Mouse (Mus musculus) limb, embryonic 15.5 days (tissue): ENCODE data around the gene Scamp5. TPM values are rescaled to one million over a fixed set of nuclear protein-coding genes. Genes with fewer than 3 reads are reported as not detected.

Source experiments
- ATAC-seq: fragments of 200-750 bp; cut with Nextera tagmentation; 2 replicates; pipeline ENCODE4 v1.8.0; 2017; ENCODE audit warnings: low read depth, moderate TSS enrichment; ENCODE audit not compliant: insufficient number of reproducible peaks, low FRiP score, low TSS enrichment
- H3K27ac ChIP-seq: fragments of 300-500 bp; sonication (generic); 2 replicates; pipeline ENCODE4 v1.5.1; 2015; ENCODE audit warnings: moderate library complexity, mild to moderate bottlenecking, inconsistent platforms
- H3K27me3 ChIP-seq: fragments of 300-500 bp; sonication (generic); 2 replicates; pipeline ENCODE4 v1.6.1; 2015; ENCODE audit warnings: inconsistent platforms
- H3K36me3 ChIP-seq: fragments of 300-500 bp; sonication (generic); 2 replicates; pipeline ENCODE4 v1.6.1; 2015; ENCODE audit warnings: inconsistent platforms
- H3K4me1 ChIP-seq: fragments of 300-500 bp; sonication (generic); 2 replicates; pipeline ENCODE4 v1.6.1; 2015; ENCODE audit warnings: inconsistent platforms
- H3K4me2 ChIP-seq: fragments of 300-500 bp; sonication (generic); 2 replicates; pipeline ENCODE4 v1.6.1; 2015; ENCODE audit warnings: mild to moderate bottlenecking, inconsistent platforms
- H3K4me3 ChIP-seq: fragments of 300-500 bp; sonication (generic); 2 replicates; pipeline ENCODE4 v1.5.1; 2015; ENCODE audit warnings: mild to moderate bottlenecking, inconsistent platforms
- H3K9ac ChIP-seq: fragments of 300-500 bp; sonication (generic); 2 replicates; pipeline ENCODE4 v1.6.1; 2015; ENCODE audit warnings: inconsistent platforms
- H3K9me3 ChIP-seq: fragments of 300-500 bp; sonication (generic); 2 replicates; pipeline ENCODE4 v1.6.1; 2016; ENCODE audit warnings: inconsistent platforms
- WGBS: fragments of 180-500 bp; shearing (Covaris S2); methylation state at CpG from one replicate; pipeline ENCODE4 v1.1.7; 2015; 5-methylcytosine and 5-hydroxymethylcytosine counted together
- polyA plus RNA-seq: library from polyadenylated mRNA; unstranded; fragments of >200 nt; fragmentation: Nextera tagmentation; extraction: Ambion mirVana; gene quantifications from 2 replicates; pipeline ENCODE4 v1.2.1, GENCODE M21; 2015

Scamp5 gene
- polyA plus RNA-seq, 1 experiment from 2014 or later = 14.2 TPM

DNA sequence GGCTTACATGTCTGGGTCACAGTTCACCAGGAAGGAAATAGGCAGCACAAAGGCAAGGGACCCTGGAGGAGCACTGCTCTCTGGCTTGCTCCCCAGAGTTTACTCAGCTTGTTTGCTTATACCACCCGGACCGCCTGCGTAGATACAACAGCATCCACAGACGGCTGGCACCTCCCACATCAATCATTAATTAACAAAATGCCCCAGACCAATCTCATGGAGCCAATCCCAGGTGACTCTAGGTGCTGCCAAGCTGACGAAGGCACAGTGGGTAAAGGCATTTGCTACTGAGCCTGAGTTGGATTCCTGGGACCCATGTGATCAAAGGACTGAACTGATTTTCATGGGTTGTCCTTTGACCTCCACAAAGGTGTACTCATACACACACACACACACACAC, 29.4 kb upstream of the Scamp5 start:
- Histone ChIP-seq H3K4me1 (peaks cover 6% of the 10 kb centered on the region), H3K4me2 (no peak overlapping the region), H3K4me3 (no peak overlapping the region), H3K27me3 (peaks cover 35% of the 10 kb centered on the region), H3K9ac (no peak overlapping the region), H3K36me3 (no peaks in the 10 kb centered on the region), H3K27ac (no peak overlapping the region), H3K9me3 (no peaks in the 10 kb centered on the region)
- WGBS = 70% methylated on average over 5 of the region's 5 CpGs
- no peak for ATAC-seq

DNA sequence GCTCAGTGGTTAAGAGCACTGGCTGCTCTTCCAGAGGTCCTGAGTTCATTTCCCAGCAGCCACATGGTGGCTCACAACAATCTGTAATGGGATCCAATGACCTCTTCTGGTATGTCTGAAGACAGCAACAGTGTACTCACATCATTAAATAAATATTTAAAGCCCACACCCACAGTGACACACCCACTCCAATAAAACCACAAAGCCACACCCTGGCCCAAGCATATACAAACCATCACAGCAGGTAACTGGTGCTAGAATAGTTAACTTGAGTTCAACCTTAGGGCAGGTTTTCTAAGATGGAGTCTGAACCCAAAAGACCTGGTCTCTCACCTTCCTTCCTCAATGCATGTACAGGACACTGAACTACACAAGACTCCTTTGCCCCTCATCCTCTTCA, 27.1 kb upstream of the Scamp5 start:
- H3K36me3 ChIP-seq = no peaks in the 10 kb centered on the region
- no peak for ATAC-seq
- no peaks in the 10 kb centered on the region for H3K4me1 ChIP-seq
- H3K4me2 ChIP-seq = no peak overlapping the region
- H3K9me3 ChIP-seq = no peaks in the 10 kb centered on the region
- peaks cover 13% of the 10 kb centered on the region for H3K27me3 ChIP-seq
- H3K4me3 ChIP-seq = no peak overlapping the region
- H3K9ac ChIP-seq = no peak overlapping the region
- no peak overlapping the region for H3K27ac ChIP-seq

DNA sequence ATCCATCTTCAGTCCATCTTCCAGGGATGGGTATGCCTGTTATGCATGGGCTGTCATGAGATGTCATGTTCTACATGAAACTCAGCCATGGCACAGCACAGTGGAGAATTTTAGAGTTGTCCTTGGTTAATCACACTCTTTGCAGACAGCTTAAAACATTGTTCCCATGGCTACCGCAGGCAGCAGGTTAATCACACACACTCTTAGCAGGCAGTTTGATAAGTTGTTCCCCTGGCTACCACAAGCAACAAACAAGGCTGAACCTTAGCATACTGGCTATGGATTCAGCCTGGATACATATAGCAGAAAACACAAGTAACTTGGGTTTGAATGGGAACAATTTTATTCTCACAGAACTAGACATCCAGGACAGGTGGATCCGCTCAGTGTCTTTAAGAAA, 25.7 kb upstream of the Scamp5 start:
- Histone ChIP-seq H3K27ac (no peak overlapping the region), H3K4me2 (no peak overlapping the region), H3K27me3 (0 out of 2 replicates have a peak, but pooled peaks cover under 1% of the 10 kb centered on the region), H3K9me3 (no peaks in the 10 kb centered on the region), H3K36me3 (no peaks in the 10 kb centered on the region), H3K9ac (no peak overlapping the region), H3K4me3 (no peak overlapping the region), H3K4me1 (no peaks in the 10 kb centered on the region)
- 88% methylated on average over 2 of the region's 2 CpGs for WGBS
- no peak for ATAC-seq

DNA sequence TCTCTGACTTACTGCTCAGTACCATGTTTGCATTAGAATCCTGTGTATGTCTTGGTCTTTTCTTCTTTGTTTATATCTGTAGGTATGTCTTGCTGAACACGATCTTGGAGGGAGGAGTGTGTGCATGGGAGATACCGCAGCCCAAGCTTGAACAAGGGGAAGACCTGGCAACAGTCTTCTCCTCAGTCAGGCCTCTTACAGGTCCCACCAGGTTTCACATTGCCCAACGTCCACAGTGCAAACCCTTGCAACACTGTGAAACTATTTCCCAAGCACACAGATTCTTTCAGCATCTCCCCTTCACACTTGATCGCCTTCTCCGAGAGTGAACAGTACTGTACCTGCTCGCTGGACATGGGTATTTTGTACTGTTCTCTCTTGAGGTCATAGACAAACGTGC, 19.9 kb upstream of the Scamp5 start:
- Histone ChIP-seq H3K27me3 (no peaks in the 10 kb centered on the region), H3K27ac (no peak overlapping the region), H3K4me3 (no peak overlapping the region), H3K4me1 (no peaks in the 10 kb centered on the region), H3K4me2 (no peak overlapping the region), H3K9me3 (no peaks in the 10 kb centered on the region), H3K36me3 (no peaks in the 10 kb centered on the region), H3K9ac (no peak overlapping the region)
- 73% methylated on average over 7 of the region's 7 CpGs for WGBS
- no peak for ATAC-seq

DNA sequence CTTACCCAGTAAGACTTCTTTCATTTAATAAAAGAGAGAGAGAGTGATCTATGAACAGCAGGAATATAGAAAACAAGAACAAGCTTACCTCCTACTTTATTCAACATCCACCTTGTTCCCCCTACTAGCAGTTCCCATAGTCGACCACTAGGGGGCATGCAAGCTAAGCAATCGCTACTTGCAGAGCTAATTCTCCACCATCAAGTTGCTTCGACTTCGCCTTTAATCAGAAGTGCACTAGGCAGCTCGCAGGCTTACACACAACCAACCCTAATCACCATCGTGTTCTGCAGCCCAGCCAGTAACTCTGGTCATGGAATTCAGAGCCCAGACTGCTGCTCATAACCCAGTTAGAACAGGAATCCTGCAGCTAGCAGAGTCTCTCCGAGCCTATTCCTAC, 17.9 kb upstream of the Scamp5 start:
- Histone ChIP-seq H3K4me3 (no peak overlapping the region), H3K27me3 (no peaks in the 10 kb centered on the region), H3K4me2 (no peak overlapping the region), H3K36me3 (no peaks in the 10 kb centered on the region), H3K27ac (no peak overlapping the region), H3K4me1 (no peaks in the 10 kb centered on the region), H3K9ac (no peak overlapping the region), H3K9me3 (no peaks in the 10 kb centered on the region)
- WGBS = 15% methylated on average over 7 of the region's 7 CpGs
- ATAC-seq = no peak

DNA sequence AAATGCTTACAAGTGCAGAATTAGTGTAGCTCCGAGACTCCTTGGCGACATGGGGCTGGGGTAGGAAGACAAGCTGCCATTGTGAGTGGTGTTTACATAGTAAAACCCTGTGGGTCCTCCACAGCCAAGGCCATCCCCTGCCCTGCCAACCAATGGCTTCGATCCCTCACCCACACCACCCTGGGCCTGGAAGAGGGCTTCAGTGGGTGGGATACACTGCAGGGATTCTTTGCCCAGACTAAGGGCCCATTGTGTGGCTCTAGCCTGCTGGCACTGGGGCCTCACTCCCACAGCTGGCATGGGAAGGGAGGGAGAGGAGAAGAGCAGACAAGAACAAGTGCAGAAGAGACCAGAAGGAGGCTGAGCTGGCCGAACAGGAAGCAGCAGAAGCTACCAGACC, 1.1 kb upstream of the Scamp5 start:
- H3K36me3 ChIP-seq = no peaks in the 10 kb centered on the region
- no peak overlapping the region for H3K4me3 ChIP-seq
- no peak overlapping the region for H3K9ac ChIP-seq
- H3K27ac ChIP-seq = no peak overlapping the region
- H3K4me1 ChIP-seq = peaks cover 16% of the 10 kb centered on the region
- no peaks in the 10 kb centered on the region for H3K9me3 ChIP-seq
- no peaks in the 10 kb centered on the region for H3K27me3 ChIP-seq
- ATAC-seq = no peak
- WGBS = 67% methylated on average over 4 of the region's 4 CpGs
- H3K4me2 ChIP-seq = no peak overlapping the region

DNA sequence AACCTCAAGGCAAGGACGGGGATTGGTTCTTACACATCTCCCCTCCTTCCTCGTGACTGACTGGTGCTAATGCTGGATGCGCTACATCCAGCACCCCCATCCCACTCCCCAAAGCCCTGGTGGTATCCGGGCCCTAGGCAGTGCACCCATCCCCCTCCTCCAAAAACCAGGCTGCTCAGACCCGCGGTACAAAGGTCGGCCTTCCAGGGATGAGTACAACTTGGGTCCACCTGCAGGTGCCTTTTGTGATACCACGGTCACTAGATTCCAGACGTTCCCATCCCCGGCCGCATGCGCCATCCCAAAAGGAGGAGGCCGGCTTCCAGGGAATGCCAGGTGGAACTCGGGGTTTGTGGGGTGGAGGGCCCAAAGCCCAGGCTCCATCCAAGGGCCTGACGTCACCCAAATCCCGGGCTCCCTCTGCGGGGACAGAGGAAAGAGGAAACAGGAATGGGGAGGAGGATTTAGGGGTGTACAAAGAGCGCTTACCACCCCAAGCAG, 539 bp downstream of the Scamp5 start:
- Histone ChIP-seq H3K4me2 (peak overlapping the region; percentile 93), H3K4me1 (peaks cover 16% of the 10 kb centered on the region), H3K36me3 (no peaks in the 10 kb centered on the region), H3K27ac (no peak overlapping the region), H3K9me3 (no peaks in the 10 kb centered on the region), H3K4me3 (peak overlapping the region; percentile 70), H3K9ac (peak overlapping the region; percentile 56), H3K27me3 (no peaks in the 10 kb centered on the region)
- 0 out of 2 replicates have a peak, but pooled peaks have one; percentile 15 for ATAC-seq
- 2% methylated on average over 18 of the region's 18 CpGs for WGBS

DNA sequence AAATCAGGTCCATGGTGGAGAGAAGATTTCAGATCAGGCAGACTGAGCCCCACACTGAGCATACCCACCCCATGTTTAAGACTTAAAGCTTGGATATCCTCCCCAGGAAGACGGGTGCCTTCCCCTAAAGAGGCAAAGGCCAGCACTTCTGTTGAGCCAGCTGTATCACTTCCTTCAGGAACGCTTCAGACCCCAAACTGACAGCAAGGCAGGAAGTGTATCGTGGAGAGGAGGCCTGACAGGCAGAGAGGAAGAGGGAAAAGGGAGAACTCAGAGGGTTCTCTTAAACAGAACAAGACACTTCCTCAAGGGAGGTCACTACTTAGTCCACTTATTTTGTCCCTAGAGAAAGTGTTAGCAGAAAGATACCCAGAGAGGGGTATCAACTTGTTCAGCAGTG, 1.8 kb downstream of the Scamp5 start:
- Histone ChIP-seq H3K9me3 (no peaks in the 10 kb centered on the region), H3K4me3 (no peak overlapping the region), H3K27ac (no peak overlapping the region), H3K36me3 (no peaks in the 10 kb centered on the region), H3K9ac (no peak overlapping the region), H3K4me2 (no peak overlapping the region), H3K4me1 (peaks cover 16% of the 10 kb centered on the region), H3K27me3 (no peaks in the 10 kb centered on the region)
- 70% methylated on average over 3 of the region's 3 CpGs for WGBS
- no peak for ATAC-seq

DNA sequence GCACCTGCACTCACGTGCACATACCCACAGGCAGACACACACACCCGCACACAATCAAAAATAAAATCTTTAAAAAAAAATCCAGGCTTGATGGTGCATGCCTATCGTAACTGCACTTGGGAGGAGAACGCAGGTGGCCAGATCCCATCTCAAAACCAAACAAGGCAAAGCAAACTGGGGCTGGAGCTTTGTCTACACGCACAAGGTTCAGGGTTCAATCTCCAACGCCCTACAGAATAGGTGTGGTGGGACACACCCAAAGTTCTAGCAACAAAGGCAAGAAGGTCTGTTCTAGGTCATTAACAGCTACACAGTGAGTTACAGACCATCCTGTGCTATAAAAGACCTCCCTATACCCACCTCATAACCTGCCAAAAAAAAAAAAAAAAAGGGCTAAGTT, 5.0 kb downstream of the Scamp5 start:
- peaks cover 11% of the 10 kb centered on the region for H3K4me1 ChIP-seq
- H3K9ac ChIP-seq = no peak overlapping the region
- H3K27ac ChIP-seq = no peak overlapping the region
- H3K4me2 ChIP-seq = no peak overlapping the region
- no peak for ATAC-seq
- no peaks in the 10 kb centered on the region for H3K9me3 ChIP-seq
- H3K36me3 ChIP-seq = no peaks in the 10 kb centered on the region
- H3K4me3 ChIP-seq = no peak overlapping the region
- 69% methylated on average over 6 of the region's 6 CpGs for WGBS
- H3K27me3 ChIP-seq = no peaks in the 10 kb centered on the region

DNA sequence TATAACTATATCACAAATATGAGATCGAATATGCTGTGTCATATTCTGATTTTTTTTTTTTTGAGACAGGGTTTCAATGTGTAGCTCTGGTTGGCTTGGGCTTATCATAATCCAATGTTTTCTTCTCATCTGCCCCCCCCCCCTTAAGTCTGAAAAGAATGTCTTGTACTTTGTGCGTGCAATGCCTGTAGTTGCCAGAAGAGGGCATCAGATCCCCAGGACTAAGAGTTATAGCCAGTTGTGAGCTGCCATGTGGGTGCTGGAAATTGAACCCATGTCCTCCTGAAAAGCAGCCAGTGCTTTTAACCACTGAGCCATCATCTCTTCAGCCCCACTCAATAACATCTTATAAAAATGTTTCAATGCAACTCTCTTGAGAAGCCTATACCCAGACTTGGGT, 8.2 kb downstream of the Scamp5 start:
- H3K27ac ChIP-seq = no peak overlapping the region
- no peak overlapping the region for H3K4me3 ChIP-seq
- no peak overlapping the region for H3K9ac ChIP-seq
- WGBS = 96% methylated on average over 2 of the region's 2 CpGs
- H3K36me3 ChIP-seq = no peaks in the 10 kb centered on the region
- no peaks in the 10 kb centered on the region for H3K27me3 ChIP-seq
- ATAC-seq = no peak
- no peaks in the 10 kb centered on the region for H3K9me3 ChIP-seq
- no peaks in the 10 kb centered on the region for H3K4me1 ChIP-seq
- no peak overlapping the region for H3K4me2 ChIP-seq

DNA sequence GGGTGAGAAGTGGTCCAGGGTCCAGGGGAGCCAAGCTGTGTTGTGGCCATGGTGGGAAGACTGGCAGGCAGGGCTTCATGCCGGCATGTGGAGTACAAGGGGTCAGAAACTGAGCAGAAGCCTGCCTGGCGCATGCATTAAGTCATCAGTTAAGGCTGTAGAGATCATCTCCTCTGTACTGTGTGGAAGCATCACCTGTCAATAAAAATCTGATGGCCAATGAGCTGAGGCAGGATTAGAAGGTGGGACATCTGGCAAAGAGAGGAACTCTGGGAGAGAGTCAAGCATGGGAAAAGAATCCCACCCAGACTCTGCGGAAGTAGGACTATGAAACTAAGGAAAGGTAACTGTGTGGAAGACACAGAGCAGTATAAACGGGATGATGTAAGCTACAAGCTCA, 14.3 kb downstream of the Scamp5 start:
- WGBS = 76% methylated on average over 4 of the region's 4 CpGs
- Histone ChIP-seq H3K9ac (no peak overlapping the region), H3K27me3 (no peaks in the 10 kb centered on the region), H3K27ac (no peak overlapping the region), H3K4me1 (no peaks in the 10 kb centered on the region), H3K36me3 (peaks cover 4% of the 10 kb centered on the region; the same call in 1 of the 2 replicates), H3K4me2 (no peak overlapping the region), H3K4me3 (no peak overlapping the region), H3K9me3 (no peaks in the 10 kb centered on the region)
- ATAC-seq = no peak

DNA sequence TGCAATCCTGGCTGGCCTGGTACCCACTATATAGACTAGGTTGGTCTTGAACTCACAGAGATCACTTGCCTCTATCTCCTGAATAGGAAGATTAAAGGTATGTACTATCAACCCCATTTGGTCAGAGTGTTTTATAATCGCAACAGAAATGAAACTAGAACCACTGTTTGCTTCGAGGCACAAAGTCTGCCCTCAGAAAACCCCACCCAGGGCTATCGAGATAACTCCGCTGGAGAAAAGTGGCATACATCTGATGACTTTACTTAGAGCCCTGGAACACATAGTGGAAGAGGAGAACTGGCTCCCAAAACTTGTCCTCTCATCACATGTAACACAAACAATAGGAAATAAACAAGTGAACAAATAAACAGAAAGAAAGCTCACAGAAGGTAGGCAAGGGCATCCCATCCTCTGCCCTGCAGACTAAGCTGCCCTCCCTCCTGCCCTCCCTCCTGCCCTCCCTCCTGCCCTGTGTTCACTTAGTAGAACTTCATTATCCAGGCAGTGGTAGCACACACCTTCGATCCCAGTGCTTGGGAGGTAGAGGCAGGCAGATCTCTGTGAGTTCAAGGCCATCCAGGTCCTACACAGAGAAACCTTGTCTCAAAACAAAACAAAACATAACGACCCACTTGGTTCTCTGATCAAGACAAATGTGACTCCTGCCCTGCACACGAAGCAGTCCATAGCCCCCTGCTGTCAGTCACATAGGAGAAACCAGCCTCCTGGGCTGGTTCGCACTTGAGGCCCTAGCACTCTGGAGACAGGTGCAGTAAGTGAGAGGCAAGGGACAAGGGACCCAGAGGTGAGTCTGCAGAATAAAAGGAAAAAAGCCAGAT, 15.0 kb downstream of the Scamp5 start:
- no peak overlapping the region for H3K4me2 ChIP-seq
- H3K9ac ChIP-seq = no peak overlapping the region
- no peak overlapping the region for H3K27ac ChIP-seq
- WGBS = 82% methylated on average over 8 of the region's 8 CpGs
- ATAC-seq = no peak
- H3K36me3 ChIP-seq = peaks cover 4% of the 10 kb centered on the region; the same call in 1 of the 2 replicates
- H3K27me3 ChIP-seq = no peaks in the 10 kb centered on the region
- H3K4me3 ChIP-seq = no peak overlapping the region
- no peaks in the 10 kb centered on the region for H3K4me1 ChIP-seq
- H3K9me3 ChIP-seq = no peaks in the 10 kb centered on the region
